7 mouse cellular contexts compared by ENCODE assay signal in genomic region chr14:87809664-87810063, GRCm38 (mm10).
DNase-seq lines count a peak whose midpoint lies in the region.

No protein-coding gene starts in this region.

- peak; percentile 4 for DNase-seq in adrenal gland, postnatal 14 days
- peak; percentile 89 for DNase-seq in heart, adult 11 months
- DNase-seq in heart, adult 9 months (ENCODE audit: low spot score in 2 of 2), result peak; percentile 4 to 6
- DNase-seq in kidney, adult 11 months, result peak; percentile 3
- peak; percentile 12 for DNase-seq in layer of hippocampus, adult 11-12 months (ENCODE audit: low spot score)
- DNase-seq in spleen, adult 18-20 months, result peak; percentile 5
- DNase-seq in thymus, postnatal 14 days, result peak; percentile 6

Comparison
In these comparisons a context has a peak if more than half of its experiments do, and no peak if none do; other contexts are left out.
1. Peak in every context shown above with its lines: DNase-seq.
2. DNase-seq: peak in every context shown above with its lines; median percentile 89 in heart, adult 11 months; 12 in layer of hippocampus, adult 11-12 months; 6 in thymus, postnatal 14 days; 5 in heart, adult 9 months; 5 in spleen, adult 18-20 months; 4 in adrenal gland, postnatal 14 days; 3 in kidney, adult 11 months.